Mouse (Mus musculus): ENCODE measurements around the gene Bhlha15.

Bhlha15 gene

GRCm38 (mm10) chr5:144189950-144190583 lies at the start of gene Bhlha15:
Bhlha15 (plus strand) TSS chr5:144190286.
- no peak for DNase-seq (ENCODE audit: extremely low spot score, low read depth, low spot score)

GRCm38 (mm10) chr5:144143531-144143930 lies 46.6 kb upstream of the Bhlha15 start:
- no peak for DNase-seq (ENCODE audit: extremely low spot score, low read depth, low spot score)

- no peak for DNase-seq (ENCODE audit: extremely low spot score, low read depth, low spot score)
Observed at GRCm38 (mm10) chr5:144146898-144147297, 43.2 kb upstream of the Bhlha15 start.

GRCm38 (mm10) chr5:144149530-144149929 lies 40.6 kb upstream of the Bhlha15 start:
- DNase-seq (ENCODE audit: extremely low spot score, low read depth, low spot score): no peak

- no peak for DNase-seq (ENCODE audit: extremely low spot score, low read depth, low spot score)
Observed at GRCm38 (mm10) chr5:144151270-144151669, 38.8 kb upstream of the Bhlha15 start.

- peak; percentile 53 for DNase-seq (ENCODE audit: extremely low spot score, low read depth, low spot score)
Observed at GRCm38 (mm10) chr5:144154528-144154927, 35.6 kb upstream of the Bhlha15 start.

GRCm38 (mm10) chr5:144158604-144159003 lies 31.5 kb upstream of the Bhlha15 start:
- DNase-seq (ENCODE audit: extremely low spot score, low read depth, low spot score): no peak

- DNase-seq (ENCODE audit: extremely low spot score, low read depth, low spot score): no peak
Observed at GRCm38 (mm10) chr5:144159137-144159536, 30.9 kb upstream of the Bhlha15 start.

GRCm38 (mm10) chr5:144162080-144162812 lies 27.8 kb upstream of the Bhlha15 start:
- no peak for DNase-seq (ENCODE audit: extremely low spot score, low read depth, low spot score)

GRCm38 (mm10) chr5:144162813-144163517 lies 27.1 kb upstream of the Bhlha15 start:
- no peak for DNase-seq (ENCODE audit: extremely low spot score, low read depth, low spot score)

GRCm38 (mm10) chr5:144165756-144166155 lies 24.3 kb upstream of the Bhlha15 start:
- no peak for DNase-seq (ENCODE audit: extremely low spot score, low read depth, low spot score)

- no peak for DNase-seq (ENCODE audit: extremely low spot score, low read depth, low spot score)
Observed at GRCm38 (mm10) chr5:144169275-144169975, 20.7 kb upstream of the Bhlha15 start.

- DNase-seq (ENCODE audit: extremely low spot score, low read depth, low spot score): no peak
Observed at GRCm38 (mm10) chr5:144173648-144174047, 16.4 kb upstream of the Bhlha15 start.

GRCm38 (mm10) chr5:144178216-144178615 lies 11.9 kb upstream of the Bhlha15 start:
- DNase-seq (ENCODE audit: extremely low spot score, low read depth, low spot score): no peak

GRCm38 (mm10) chr5:144181249-144181648 lies 8.8 kb upstream of the Bhlha15 start:
- DNase-seq (ENCODE audit: extremely low spot score, low read depth, low spot score): no peak

- no peak for DNase-seq (ENCODE audit: extremely low spot score, low read depth, low spot score)
Observed at GRCm38 (mm10) chr5:144182542-144183247, 7.4 kb upstream of the Bhlha15 start.

- no peak for DNase-seq (ENCODE audit: extremely low spot score, low read depth, low spot score)
Observed at GRCm38 (mm10) chr5:144183248-144183559, 6.9 kb upstream of the Bhlha15 start.

- DNase-seq (ENCODE audit: extremely low spot score, low read depth, low spot score): no peak
Observed at GRCm38 (mm10) chr5:144183647-144184335, 6.3 kb upstream of the Bhlha15 start.

- DNase-seq (ENCODE audit: extremely low spot score, low read depth, low spot score): no peak
Observed at GRCm38 (mm10) chr5:144184350-144185045, 5.6 kb upstream of the Bhlha15 start.

- no peak for DNase-seq (ENCODE audit: extremely low spot score, low read depth, low spot score)
Observed at GRCm38 (mm10) chr5:144188422-144188821, 1.7 kb upstream of the Bhlha15 start.

Measured in hindlimb bud, embryonic 11.5 days (tissue).